Mouse (Mus musculus) liver, embryonic 12.5 days (tissue): Measurements from ENCODE around the gene Ppp2r1b. TPM values are rescaled to one million over a fixed set of nuclear protein-coding genes. Genes with fewer than 3 reads are reported as not detected.
A peak's percentile ranks its signal among the peaks of the same experiment; 100 is the strongest.

Source experiments
- ATAC-seq: fragments of 200-750 bp; cut with Nextera tagmentation; 2 replicates; pipeline ENCODE4 v1.8.0; 2017; ENCODE audit warnings: moderate number of reproducible peaks, mild to moderate bottlenecking, moderate library complexity
- H3K27ac ChIP-seq: fragments of 300-500 bp; sonication (generic); 2 replicates; pipeline ENCODE4 v1.5.1; 2016; ENCODE audit warnings: mild to moderate bottlenecking
- H3K27me3 ChIP-seq: fragments of 300-500 bp; sonication (generic); replicated peaks from 2 replicates; pipeline ENCODE4 v1.6.1; 2016; ENCODE audit warnings: mild to moderate bottlenecking, moderate library complexity
- H3K36me3 ChIP-seq: fragments of 300-500 bp; sonication (generic); 2 replicates; pipeline ENCODE4 v1.6.1; 2016; ENCODE audit warnings: mild to moderate bottlenecking, moderate library complexity
- H3K4me1 ChIP-seq: fragments of 300-500 bp; sonication (generic); 2 replicates; pipeline ENCODE4 v1.6.1; 2016
- H3K4me2 ChIP-seq: fragments of 300-500 bp; sonication (generic); 2 replicates; pipeline ENCODE4 v1.6.1; 2016; ENCODE audit warnings: mild to moderate bottlenecking, moderate library complexity
- H3K4me3 ChIP-seq: fragments of 300-500 bp; sonication (generic); 2 replicates; pipeline ENCODE4 v1.5.1; 2016; ENCODE audit warnings: mild to moderate bottlenecking, moderate library complexity
- H3K9ac ChIP-seq: fragments of 300-500 bp; sonication (generic); 2 replicates; pipeline ENCODE4 v1.6.1; 2016; ENCODE audit warnings: mild to moderate bottlenecking, moderate library complexity
- H3K9me3 ChIP-seq: fragments of 300-500 bp; sonication (generic); replicated peaks from 2 replicates; pipeline ENCODE4 v1.6.1; 2016; ENCODE audit warnings: mild to moderate bottlenecking, moderate library complexity
- WGBS: fragments of 180-500 bp; shearing (Covaris S2); methylation state at CpG from one replicate; pipeline ENCODE4 v1.1.7; 2016; ENCODE audit not compliant: insufficient replicate concordance; 5-methylcytosine and 5-hydroxymethylcytosine counted together
- polyA plus RNA-seq: library from polyadenylated mRNA; unstranded; fragments of >200 nt; fragmentation: Nextera tagmentation; extraction: Ambion mirVana; gene quantifications from 2 replicates; pipeline ENCODE4 v1.2.1, GENCODE M21; 2016

Gene Ppp2r1b
- polyA plus RNA-seq, 1 experiment from 2014 or later: 137 TPM

DNA sequence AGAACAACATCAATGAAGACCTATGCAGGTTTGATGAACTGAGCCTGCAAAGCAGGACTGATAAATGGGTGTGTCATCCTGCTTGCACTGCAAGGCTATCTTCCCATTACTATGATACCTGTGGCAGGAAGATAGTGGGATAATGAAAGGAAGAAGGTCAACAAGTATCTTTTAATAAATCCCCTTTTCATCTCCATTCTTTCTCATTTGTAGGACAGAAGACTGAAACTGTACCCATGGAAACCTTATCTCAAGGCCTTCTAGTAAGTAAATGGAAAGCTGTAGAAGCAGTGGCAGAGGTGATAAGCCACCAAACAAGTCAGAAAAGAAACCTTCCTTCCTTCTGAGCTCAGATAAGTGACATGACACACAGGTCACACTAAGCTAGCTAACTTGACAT, 79.4 kb downstream of the Ppp2r1b start:
- ATAC-seq: peak; percentile 84
- peaks cover 71% of the 10 kb centered on the region for H3K4me1 ChIP-seq
- no peak overlapping the region for H3K4me3 ChIP-seq
- H3K27ac ChIP-seq: peak overlapping the region; percentile 94
- no peaks in the 10 kb centered on the region for H3K27me3 ChIP-seq
- H3K36me3 ChIP-seq: peaks cover 15% of the 10 kb centered on the region
- H3K9ac ChIP-seq: peak overlapping the region; percentile 39; the same call in 1 of the 2 replicates
- H3K4me2 ChIP-seq: peak overlapping the region; percentile 53
- no peaks in the 10 kb centered on the region for H3K9me3 ChIP-seq

DNA sequence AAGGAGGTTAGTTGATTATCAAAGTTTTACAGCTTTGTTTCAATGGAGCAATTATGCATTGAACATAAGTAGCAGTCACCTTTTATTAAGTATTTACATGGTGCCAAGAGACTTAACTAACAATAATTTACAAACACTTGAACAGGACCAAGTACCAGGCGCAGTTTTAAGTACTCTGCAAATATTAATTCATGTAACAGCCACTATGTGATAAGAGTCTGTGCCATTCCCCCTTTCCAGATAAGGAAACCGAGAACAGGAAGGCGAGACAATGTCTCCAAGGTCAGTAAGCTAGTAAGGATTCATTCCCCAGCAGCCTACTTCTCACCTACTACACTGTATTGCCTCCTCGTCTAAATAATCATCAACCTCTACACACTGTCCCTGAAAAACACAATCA, 80.7 kb downstream of the Ppp2r1b start:
- 23% methylated on average over 4 of the region's 4 CpGs for WGBS
- H3K4me1 ChIP-seq: peaks cover 59% of the 10 kb centered on the region
- H3K4me2 ChIP-seq: peak overlapping the region; percentile 46
- peak; percentile 33; the same call in 1 of the 2 replicates for ATAC-seq
- H3K9me3 ChIP-seq: no peaks in the 10 kb centered on the region
- peak overlapping the region; percentile 44; the same call in 1 of the 2 replicates for H3K9ac ChIP-seq
- H3K27ac ChIP-seq: peak overlapping the region; percentile 65
- H3K27me3 ChIP-seq: no peaks in the 10 kb centered on the region
- H3K36me3 ChIP-seq: peaks cover 26% of the 10 kb centered on the region
- no peak overlapping the region for H3K4me3 ChIP-seq

DNA sequence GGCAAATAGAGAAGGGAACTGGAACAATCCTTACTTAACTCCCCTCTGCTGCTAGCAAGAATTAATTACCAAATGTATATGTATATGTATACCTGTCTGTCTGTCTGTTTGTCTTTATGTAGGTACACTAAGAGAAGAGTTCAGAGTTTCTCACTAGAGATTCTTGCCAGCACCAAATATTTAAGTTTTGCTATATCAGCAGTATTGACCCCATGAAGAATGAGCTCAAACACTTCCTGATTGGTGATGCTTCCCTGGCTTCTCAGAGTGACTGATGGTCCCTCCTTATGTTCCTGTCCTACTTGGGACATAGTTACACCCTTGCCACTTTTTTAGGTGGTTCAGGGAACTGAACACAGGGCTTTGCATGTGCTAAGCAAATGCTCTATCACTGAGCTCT, 84.9 kb downstream of the Ppp2r1b start:
- no peak overlapping the region for H3K4me3 ChIP-seq
- ATAC-seq: no peak
- H3K4me2 ChIP-seq: no peak overlapping the region
- H3K36me3 ChIP-seq: peaks cover 63% of the 10 kb centered on the region
- no peaks in the 10 kb centered on the region for H3K27me3 ChIP-seq
- H3K27ac ChIP-seq: no peak overlapping the region
- H3K9me3 ChIP-seq: no peaks in the 10 kb centered on the region
- peaks cover 20% of the 10 kb centered on the region for H3K4me1 ChIP-seq
- H3K9ac ChIP-seq: no peak overlapping the region

DNA sequence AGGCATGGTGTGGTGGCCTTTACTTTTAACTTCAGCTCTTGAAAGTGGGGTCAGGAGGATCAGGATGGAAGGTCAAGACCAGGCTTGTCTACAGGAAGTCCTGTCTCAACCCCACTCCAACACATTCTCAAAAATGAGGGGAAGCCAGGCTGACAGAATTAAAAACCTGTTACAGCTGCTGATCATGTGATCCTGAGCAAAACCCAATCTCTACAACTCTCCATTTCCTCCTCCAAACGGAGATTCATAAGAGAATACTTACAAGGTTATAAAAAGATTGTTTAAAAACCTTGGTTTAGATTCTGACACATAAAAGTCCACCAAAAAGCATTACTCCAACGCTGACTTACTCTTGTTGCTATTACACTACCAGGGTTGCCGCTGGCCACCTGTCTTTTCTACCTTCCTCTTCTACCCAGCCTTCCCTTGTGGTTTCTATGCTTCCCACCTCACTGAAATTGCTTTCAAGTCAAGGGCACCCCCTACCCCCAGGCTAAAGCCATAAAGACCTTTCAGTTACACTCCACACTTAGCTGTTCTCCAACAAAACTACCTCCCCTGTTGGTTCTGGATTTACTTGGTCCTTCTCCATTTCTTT, 96.8 kb downstream of the Ppp2r1b start:
- peaks cover 17% of the 10 kb centered on the region for H3K4me1 ChIP-seq

DNA sequence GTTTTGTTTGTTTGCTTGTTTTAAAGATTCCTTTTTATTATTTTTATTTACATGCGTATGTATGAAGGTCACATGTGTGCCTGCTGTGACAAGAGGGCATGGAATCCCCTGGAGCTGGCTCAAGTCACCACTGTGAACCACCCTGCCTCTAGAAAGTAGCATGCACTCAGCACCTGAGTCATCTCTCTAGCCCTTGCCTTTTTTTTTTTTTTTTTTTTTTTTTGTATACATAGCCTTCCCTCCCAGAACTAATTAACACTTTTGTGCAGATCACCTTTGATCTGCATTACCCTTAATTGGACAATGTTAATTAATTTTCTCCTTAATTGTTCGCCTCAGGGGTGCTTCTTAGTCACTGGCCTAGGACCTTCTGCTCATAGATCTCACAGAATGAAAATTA, 97.6 kb downstream of the Ppp2r1b start:
- no peak overlapping the region for H3K9ac ChIP-seq
- H3K4me2 ChIP-seq: no peak overlapping the region
- no peak overlapping the region for H3K4me3 ChIP-seq
- 78% methylated on average over 2 of the region's 2 CpGs for WGBS
- no peak overlapping the region for H3K27ac ChIP-seq
- no peaks in the 10 kb centered on the region for H3K9me3 ChIP-seq
- peaks cover 21% of the 10 kb centered on the region for H3K4me1 ChIP-seq
- ATAC-seq: no peak
- no peaks in the 10 kb centered on the region for H3K36me3 ChIP-seq
- H3K27me3 ChIP-seq: no peaks in the 10 kb centered on the region

More for the DNA sequence above, 96.8 kb downstream of the Ppp2r1b start:
- no peaks in the 10 kb centered on the region for H3K36me3 ChIP-seq
- no peaks in the 10 kb centered on the region for H3K9me3 ChIP-seq
- no peak overlapping the region for H3K9ac ChIP-seq
- no peak overlapping the region for H3K27ac ChIP-seq
- H3K27me3 ChIP-seq: no peaks in the 10 kb centered on the region
- 36% methylated on average over 3 of the region's 3 CpGs for WGBS
- H3K4me3 ChIP-seq: no peak overlapping the region
- ATAC-seq: no peak
- no peak overlapping the region for H3K4me2 ChIP-seq

Other genes starting within 250 kb of the Ppp2r1b start
- 344 and 352 TPM in 2 replicates for gene Sdhd, start 241.5 kb upstream of the Ppp2r1b start, polyA plus RNA-seq
- gene Timm8b, start 241.4 kb upstream of the Ppp2r1b start, polyA plus RNA-seq: 229 and 237 TPM in 2 replicates
- 1.9 and 2.4 TPM in 2 replicates for gene Pih1d2, start 228.0 kb upstream of the Ppp2r1b start, polyA plus RNA-seq
- gene Nkapd1, start 227.8 kb upstream of the Ppp2r1b start, polyA plus RNA-seq: 12.5 and 13.1 TPM in 2 replicates
- gene Dlat, start 185.5 kb upstream of the Ppp2r1b start, polyA plus RNA-seq: 47.2 and 47.9 TPM in 2 replicates
- 1.1 and 1.2 TPM in 2 replicates for gene Dixdc1, start 105.8 kb upstream of the Ppp2r1b start, polyA plus RNA-seq
- gene 2310030G06Rik, start 98.8 kb upstream of the Ppp2r1b start, polyA plus RNA-seq: 2.0 and 2.5 TPM in 2 replicates
- 6.6 and 7.8 TPM in 2 replicates for gene Cryab, start 94.0 kb upstream of the Ppp2r1b start, polyA plus RNA-seq
- gene Hspb2, start 92.9 kb upstream of the Ppp2r1b start, polyA plus RNA-seq: 0.82 and 1.2 TPM in 2 replicates
- 11.5 and 13.7 TPM in 2 replicates for gene Fdxacb1, start 77.1 kb upstream of the Ppp2r1b start, polyA plus RNA-seq
- 20.9 and 23.1 TPM in 2 replicates for gene Alg9, start 70.3 kb upstream of the Ppp2r1b start, polyA plus RNA-seq
- gene 1110032A03Rik, start 69.8 kb upstream of the Ppp2r1b start, polyA plus RNA-seq: 14.5 and 15.1 TPM in 2 replicates
- 12.3 and 14.5 TPM in 2 replicates for gene Sik2, start 163.8 kb downstream of the Ppp2r1b start, polyA plus RNA-seq
- gene Btg4, start 215.6 kb downstream of the Ppp2r1b start, polyA plus RNA-seq: not detected in 2 replicates
- 2.2 and 2.6 TPM in 2 replicates for gene Layn, start 231.8 kb downstream of the Ppp2r1b start, polyA plus RNA-seq